Mouse (Mus musculus) E14TG2a.4 (cell line): ENCODE data around the gene Fkrp.

Experiments used
- CTCF ChIP-seq: conservative IDR thresholded peaks from 2 replicates; pipeline ENCODE4 v1.5.1; 2014; ENCODE audit warnings: low read length
- NANOG ChIP-seq: IDR thresholded peaks from 2 replicates; pipeline ENCODE4 v1.6.1; 2014; ENCODE audit warnings: borderline replicate concordance, low read length, mixed read lengths
- POU5F1 ChIP-seq: IDR thresholded peaks from 2 replicates; pipeline ENCODE4 v1.6.1; 2014; ENCODE audit warnings: low read length, borderline replicate concordance

GRCm38 (mm10) chr7:16858336-16858735, 41.8 kb upstream of the Fkrp start:
- peak; percentile 82 for TF ChIP-seq CTCF
- TF ChIP-seq NANOG, result no peak
- no peak for TF ChIP-seq POU5F1
